Mouse (Mus musculus): ENCODE measurements around the gene Dok1.

DNA sequence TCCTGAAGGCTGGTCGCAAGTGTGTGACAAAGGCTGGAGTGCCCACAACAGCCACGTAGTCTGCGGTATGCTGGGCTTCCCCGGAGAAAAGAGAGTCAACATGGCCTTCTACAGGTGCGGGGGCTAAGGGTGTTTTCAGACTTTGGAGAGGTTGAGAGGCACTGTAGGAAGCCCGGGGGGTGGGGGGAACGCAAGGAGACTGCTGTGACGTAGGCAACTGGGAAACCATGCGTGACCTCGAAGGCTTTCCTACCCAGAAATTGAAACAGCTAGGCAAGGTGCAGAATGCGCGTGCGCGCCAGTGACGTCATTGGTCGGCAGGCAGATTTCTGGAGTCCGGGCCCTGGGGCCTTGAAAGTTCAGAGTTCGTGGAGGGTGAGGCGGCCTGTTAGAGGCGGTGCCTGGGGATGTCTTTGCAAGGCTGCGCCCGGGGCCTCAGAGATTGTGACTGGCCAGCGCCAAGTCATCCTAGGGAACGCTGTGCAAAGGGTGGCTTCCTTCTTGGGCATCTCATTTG is 5.3 kb upstream of the Dok1 start:
- TF ChIP-seq CTCF (IDR thresholded peaks at IDR 0.05; ENCODE audit: extremely low read depth, insufficient read depth, insufficient read length, insufficient replicate concordance), result no peak
- no peak for TF ChIP-seq POLR2A (IDR thresholded peaks at IDR 0.05; ENCODE audit: low read depth, low read length)
